Mouse (Mus musculus): Measurements from ENCODE around the gene Fastkd5.

DNA sequence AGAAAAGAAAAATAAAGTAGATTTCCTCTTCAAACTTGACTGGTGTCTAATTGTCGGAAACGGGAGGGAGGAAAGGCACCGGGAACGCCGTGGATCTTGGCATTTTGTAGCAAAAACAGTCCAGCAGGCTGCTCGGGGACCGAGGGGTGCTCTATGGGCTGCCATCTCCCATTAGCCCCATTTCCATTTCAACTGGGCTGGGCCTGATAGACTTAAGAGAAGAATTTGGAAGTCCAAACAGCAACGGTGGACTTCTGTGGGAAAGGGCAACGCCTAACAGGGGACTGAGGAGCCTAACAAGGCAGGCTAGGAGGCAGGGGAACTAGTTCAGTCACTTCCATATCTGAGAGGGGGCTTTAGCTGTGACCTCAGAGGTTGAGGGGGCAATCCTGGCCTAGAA, 52.8 kb downstream of the Fastkd5 start:
- TF ChIP-seq POLR2A (IDR thresholded peaks at IDR 0.05; ENCODE audit: borderline replicate concordance, extremely low read depth, insufficient read depth, insufficient read length, poor library complexity, severe bottlenecking) (no peak), CTCF (IDR thresholded peaks at IDR 0.05; ENCODE audit: borderline replicate concordance, extremely low read depth, insufficient read depth, insufficient read length) (no peak)
